Mouse (Mus musculus): ENCODE measurements around the gene Alk.

- TF ChIP-seq CTCF (IDR thresholded peaks at IDR 0.05; ENCODE audit: low read depth) (no peak), EP300 (IDR thresholded peaks at IDR 0.05; ENCODE audit: low read depth) (no peak)
Observed at GRCm38 (mm10) chr17:72271640-72272039, 332.8 kb downstream of the Alk start.

All from liver, postnatal 0 days (tissue).